Mouse (Mus musculus) heart, postnatal 4 days (tissue): ENCODE results near the gene Cdh18. TPM values are rescaled to one million over a fixed set of nuclear protein-coding genes. Genes with fewer than 3 reads are reported as not detected.
"Not testable (repeated sequence)": the region's sequence is repeated elsewhere in the genome, so short reads cannot be mapped to it uniquely, and the experiment has no call there.

Experiments used
- DNase-seq: peaks from one replicate; pipeline ENCODE4 v3.0.0; 2021
- total RNA-seq, 2 experiments: library from RNA; stranded (reverse); gene quantifications; 2 replicates each; pipeline ENCODE4 v1.2.3; 2021

The Cdh18 gene
- total RNA-seq, 2 experiments from 2014 or later, result 0.21 to 0.23 TPM

- no peak for DNase-seq
These were observed 681.8 kb downstream of the Cdh18 start for GRCm38 (mm10) chr15:23230616-23231015.

GRCm38 (mm10) chr15:23257751-23258440, 709.1 kb downstream of the Cdh18 start:
- no peak for DNase-seq

GRCm38 (mm10) chr15:23278421-23278820, 729.6 kb downstream of the Cdh18 start:
- DNase-seq, result no peak

- DNase-seq, result no peak
These were observed 756.2 kb downstream of the Cdh18 start for GRCm38 (mm10) chr15:23305018-23305417.

GRCm38 (mm10) chr15:23316766-23317165, 767.9 kb downstream of the Cdh18 start:
- DNase-seq, result no peak

- no peak for DNase-seq
These were observed 768.6 kb downstream of the Cdh18 start for GRCm38 (mm10) chr15:23317409-23317808.

GRCm38 (mm10) chr15:23340338-23340737, 791.5 kb downstream of the Cdh18 start:
- not testable (repeated sequence) for DNase-seq

GRCm38 (mm10) chr15:23351078-23351477, 802.3 kb downstream of the Cdh18 start:
- no peak for DNase-seq

- DNase-seq, result no peak
These were observed 817.5 kb downstream of the Cdh18 start for GRCm38 (mm10) chr15:23366325-23366724.

- no peak for DNase-seq
These were observed 818.9 kb downstream of the Cdh18 start for GRCm38 (mm10) chr15:23367712-23368111.

GRCm38 (mm10) chr15:23378016-23378750, 829.4 kb downstream of the Cdh18 start:
- DNase-seq, result no peak

GRCm38 (mm10) chr15:23385816-23386215, 837.0 kb downstream of the Cdh18 start:
- DNase-seq, result no peak

- DNase-seq, result no peak
These were observed 847.8 kb downstream of the Cdh18 start for GRCm38 (mm10) chr15:23396646-23397045.

- no peak for DNase-seq
These were observed 855.0 kb downstream of the Cdh18 start for GRCm38 (mm10) chr15:23403792-23404191.

GRCm38 (mm10) chr15:23408256-23408655, 859.4 kb downstream of the Cdh18 start:
- no peak for DNase-seq

GRCm38 (mm10) chr15:23416450-23417080, 867.7 kb downstream of the Cdh18 start:
- no peak for DNase-seq

GRCm38 (mm10) chr15:23418158-23418557, 869.3 kb downstream of the Cdh18 start:
- no peak for DNase-seq

GRCm38 (mm10) chr15:23420010-23420409, 871.2 kb downstream of the Cdh18 start:
- DNase-seq, result no peak

GRCm38 (mm10) chr15:23430021-23430420, 881.2 kb downstream of the Cdh18 start:
- DNase-seq, result no peak

- DNase-seq, result no peak
These were observed 899.7 kb downstream of the Cdh18 start for GRCm38 (mm10) chr15:23448542-23448941.

- DNase-seq, result no peak
These were observed 903.3 kb downstream of the Cdh18 start for GRCm38 (mm10) chr15:23452098-23452625.

GRCm38 (mm10) chr15:23453331-23453730, 904.5 kb downstream of the Cdh18 start:
- no peak for DNase-seq

- DNase-seq, result no peak
These were observed 906.5 kb downstream of the Cdh18 start for GRCm38 (mm10) chr15:23455344-23455743.
